Comparison of ENCODE assay signal across 8 mouse cellular contexts in the genomic region with DNA sequence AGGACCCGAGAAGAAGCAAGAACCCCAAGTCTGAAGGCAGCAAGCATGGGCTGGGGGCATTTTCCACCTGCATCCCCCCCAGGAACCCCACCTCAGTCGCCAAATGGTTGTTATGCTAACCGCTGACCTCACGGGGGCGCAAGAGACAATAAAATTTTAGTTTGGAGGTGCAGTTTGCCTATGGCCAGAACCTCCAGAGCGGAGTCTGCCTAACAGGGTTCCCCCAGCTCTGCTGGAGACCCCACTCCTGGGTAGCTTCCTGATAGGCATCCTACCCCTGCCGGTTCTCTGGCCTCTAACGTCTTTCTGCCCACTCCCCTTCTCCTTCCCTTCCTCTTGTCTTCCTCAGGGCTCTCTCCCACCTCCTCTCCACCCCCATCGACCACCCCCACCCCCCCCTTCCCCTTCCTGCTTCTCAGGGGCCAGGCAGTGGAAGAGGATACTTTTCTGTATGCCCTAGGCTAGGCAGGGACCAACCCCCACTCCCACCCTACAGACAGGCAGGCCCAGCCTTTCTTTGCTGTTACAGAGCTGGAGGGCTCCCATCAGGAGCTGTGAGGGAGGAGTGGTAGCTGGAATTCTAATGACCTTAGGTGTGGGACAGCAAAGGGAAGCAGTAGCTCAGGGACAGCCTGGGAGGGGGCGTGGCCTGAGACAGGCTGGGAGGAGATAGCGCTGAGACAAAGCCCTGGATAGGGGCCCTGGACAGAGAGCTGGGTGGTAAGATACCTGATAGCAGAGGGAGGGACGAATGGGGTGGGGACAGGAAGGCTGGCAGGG. TPM values are rescaled to one million over a fixed set of nuclear protein-coding genes. Genes with fewer than 3 reads are reported as not detected.
A peak's percentile ranks its signal among the peaks of the same experiment; 100 is the strongest.
DNase-seq lines count a peak whose midpoint lies in the region; ATAC-seq lines count a peak whose summit lies in the region.

No protein-coding gene starts in this region.

- peak overlapping the region; percentile 48 for H3K4me2 ChIP-seq in limb, embryonic 12.5 days
- H3K4me2 ChIP-seq in midbrain, embryonic 13.5 days (replicated peaks), result peak overlapping the region; percentile 39

- H3K27ac ChIP-seq in limb, embryonic 12.5 days, result peak overlapping the region; percentile 94
- H3K27ac ChIP-seq in midbrain, embryonic 13.5 days, result peak overlapping the region; percentile 79

- H3K4me1 ChIP-seq in limb, embryonic 12.5 days (replicated peaks), result peaks cover 38% of the 10 kb centered on the region
- peaks cover 15% of the 10 kb centered on the region for H3K4me1 ChIP-seq in midbrain, embryonic 13.5 days (replicated peaks)

- WGBS in limb, embryonic 12.5 days, result 2% methylated on average over 12 of the region's 12 CpGs
- WGBS in midbrain, embryonic 13.5 days, result 2% methylated on average over 12 of the region's 12 CpGs

- H3K4me3 ChIP-seq in limb, embryonic 12.5 days (replicated peaks), result peak overlapping the region; percentile 16; the same call in 1 of the 2 replicates
- no peak overlapping the region for H3K4me3 ChIP-seq in midbrain, embryonic 13.5 days (replicated peaks)

- H3K9me3 ChIP-seq in limb, embryonic 12.5 days, result no peaks in the 10 kb centered on the region
- no peaks in the 10 kb centered on the region for H3K9me3 ChIP-seq in midbrain, embryonic 13.5 days

- H3K9ac ChIP-seq in limb, embryonic 12.5 days (replicated peaks), result peak overlapping the region; percentile 42; the same call in 1 of the 2 replicates
- peak overlapping the region; percentile 29; the same call in 1 of the 2 replicates for H3K9ac ChIP-seq in midbrain, embryonic 13.5 days (replicated peaks)

- peaks cover 8% of the 10 kb centered on the region; the same call in 1 of the 2 replicates for H3K36me3 ChIP-seq in limb, embryonic 12.5 days
- no peaks in the 10 kb centered on the region for H3K36me3 ChIP-seq in midbrain, embryonic 13.5 days
- no peaks in the 10 kb centered on the region for H3K36me3 ChIP-seq in splenic B cell, adult 2 months (ENCODE audit: control insufficient read depth, insufficient read depth, low read length, poor library complexity, severe bottlenecking)

- DNase-seq in cerebellum, adult 11 months, result peak; percentile 31
- peak; percentile 48 for DNase-seq in cerebellum, adult 9-10 months
- DNase-seq in frontal cortex, postnatal 36 days (ENCODE audit: low spot score in 2 of 2), result peak; percentile 29 to 51
- peak; percentile 61 for DNase-seq in hindlimb bud, embryonic 11.5 days (ENCODE audit: extremely low spot score, low read depth, low spot score)
- peak; percentile 22 for DNase-seq in splenic B cell, adult 2 months (ENCODE audit: low read depth, low spot score)

- ATAC-seq in cerebellum, adult (ENCODE audit: insufficient number of reproducible peaks, low FRiP score, low TSS enrichment), result no peak
- peak; percentile 88 for ATAC-seq in limb, embryonic 12.5 days (ENCODE audit: insufficient number of reproducible peaks, insufficient read depth, low FRiP score, low TSS enrichment, low read depth)
- peak; percentile 93 for ATAC-seq in midbrain, embryonic 13.5 days

- H3K27me3 ChIP-seq in limb, embryonic 12.5 days, result no peaks in the 10 kb centered on the region
- no peaks in the 10 kb centered on the region for H3K27me3 ChIP-seq in midbrain, embryonic 13.5 days
- no peaks in the 10 kb centered on the region for H3K27me3 ChIP-seq in splenic B cell, adult 2 months (ENCODE audit: control insufficient read depth, insufficient read depth, low read length, poor library complexity, severe bottlenecking)

RNA-seq across cellular contexts. Expression of gene Igf2, which starts 55.8 kb away (rescaled TPM):
- 815 and 938 TPM in 2 replicates for polyA plus RNA-seq in limb, embryonic 12.5 days (2016; fragmentation: Nextera tagmentation; extraction: Ambion mirVana)
- polyA plus RNA-seq in midbrain, embryonic 13.5 days (2015; fragmentation: Nextera tagmentation; extraction: Ambion mirVana), result 96.3 and 112 TPM in 2 replicates

RNA-seq across cellular contexts. Expression of gene Gm49394, which starts 58.9 kb away (rescaled TPM):
- not detected in 2 replicates for polyA plus RNA-seq in limb, embryonic 12.5 days (2016; fragmentation: Nextera tagmentation; extraction: Ambion mirVana)
- not detected in 2 replicates for polyA plus RNA-seq in midbrain, embryonic 13.5 days (2015; fragmentation: Nextera tagmentation; extraction: Ambion mirVana)
